Mouse (Mus musculus) midbrain, postnatal 0 days (tissue): ENCODE measurements around the gene 1700067K01Rik. TPM values are rescaled to one million over a fixed set of nuclear protein-coding genes. Genes with fewer than 3 reads are reported as not detected.

Experiments used
- ATAC-seq: fragments of 200-750 bp; cut with Nextera tagmentation; 2 replicates; pipeline ENCODE4 v1.8.0; 2017; ENCODE audit warnings: moderate number of reproducible peaks, mild to moderate bottlenecking, moderate TSS enrichment, moderate library complexity; ENCODE audit not compliant: low FRiP score
- DNase-seq: peaks from one replicate; pipeline ENCODE4 v3.0.0-alpha.2; 2015; ENCODE audit warnings: low spot score
- H3K27ac ChIP-seq: fragments of 300-500 bp; sonication (generic); 2 replicates; pipeline ENCODE4 v1.5.1; 2014; ENCODE audit warnings: low read depth, mild to moderate bottlenecking, low read length, mixed read lengths
- H3K27me3 ChIP-seq: fragments of 300-500 bp; sonication (generic); 2 replicates; pipeline ENCODE4 v1.6.1; 2014; ENCODE audit warnings: low read length, control low read depth, mixed read lengths; ENCODE audit not compliant: insufficient read depth
- H3K36me3 ChIP-seq: fragments of 300-500 bp; sonication (generic); 2 replicates; pipeline ENCODE4 v1.6.1; 2014; ENCODE audit warnings: low read length, control low read depth, mixed read lengths; ENCODE audit not compliant: insufficient read depth
- H3K4me1 ChIP-seq: fragments of 300-500 bp; sonication (generic); 2 replicates; pipeline ENCODE4 v1.6.1; 2014; ENCODE audit warnings: mild to moderate bottlenecking, control low read depth, antibody characterized with exemption, low read length, mixed read lengths; ENCODE audit not compliant: insufficient read depth
- H3K4me2 ChIP-seq: fragments of 300-500 bp; sonication (generic); 2 replicates; pipeline ENCODE4 v1.6.1; 2014; ENCODE audit warnings: low read depth, mild to moderate bottlenecking, low read length, mixed read lengths; ENCODE audit not compliant: poor library complexity, severe bottlenecking
- H3K4me3 ChIP-seq: fragments of 300-500 bp; sonication (generic); 2 replicates; pipeline ENCODE4 v1.5.1; 2014; ENCODE audit warnings: low read depth, mild to moderate bottlenecking, low read length, moderate library complexity
- H3K9ac ChIP-seq: fragments of 300-500 bp; sonication (generic); replicated peaks from 2 replicates; pipeline ENCODE4 v1.6.1; 2014; ENCODE audit warnings: mild to moderate bottlenecking, low read length, moderate library complexity, mixed read lengths; ENCODE audit not compliant: poor library complexity, severe bottlenecking
- H3K9me3 ChIP-seq: fragments of 300-500 bp; sonication (generic); 2 replicates; pipeline ENCODE4 v1.6.1; 2016; ENCODE audit warnings: low read length, control low read depth
- CTCF ChIP-seq: IDR thresholded peaks from 2 replicates; pipeline ENCODE4 v1.5.1; 2016; ENCODE audit warnings: antibody characterized with exemption, mild to moderate bottlenecking
- WGBS: fragments of 180-500 bp; shearing (Covaris S2); extraction: QIAGEN DNeasy Blood & Tissue Kit; methylation state at CpG from one replicate; pipeline ENCODE4 v1.1.7; 2014; 5-methylcytosine and 5-hydroxymethylcytosine counted together
- polyA plus RNA-seq: library from polyadenylated mRNA; unstranded; fragments of >200 nt; fragmentation: Nextera tagmentation; extraction: Ambion mirVana; gene quantifications from 2 replicates; pipeline ENCODE4 v1.2.1, GENCODE M21; 2015
- total RNA-seq: library from RNA; depleted of rRNA; stranded (reverse); fragments of >200 nt; gene quantifications from 2 replicates; pipeline ENCODE4 v1.2.3, GENCODE M21; 2014

Gene 1700067K01Rik
- total and polyA plus RNA-seq, 2 experiments from 2014 or later: 0.58 to 1.2 TPM

DNA sequence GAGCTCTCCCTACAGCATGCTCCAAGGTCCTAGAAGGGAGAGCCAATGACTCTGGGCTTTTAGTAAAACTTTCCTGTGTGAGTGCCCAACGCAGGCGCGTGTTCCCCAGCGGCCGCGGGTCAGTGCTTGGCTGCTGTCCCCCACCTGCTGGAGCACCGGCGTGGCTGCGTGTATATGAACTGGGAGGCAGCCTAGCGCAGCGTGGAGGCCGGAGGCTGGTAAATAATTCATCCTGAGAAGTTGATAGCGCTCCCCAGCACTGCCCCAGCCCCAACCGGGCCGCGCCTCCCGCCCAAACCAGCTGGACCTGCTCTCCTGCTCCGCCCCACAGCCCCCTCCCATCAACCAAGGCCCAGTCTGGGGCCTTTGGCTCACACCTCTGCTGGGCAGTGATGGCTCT lies 19.8 kb downstream of the 1700067K01Rik start, which contains the start of gene Palm3:
Gene Palm3, plus strand, starts transcription at position 376 of the 400 bp plus-strand sequence.
- no peak for TF ChIP-seq CTCF
- H3K9ac ChIP-seq: no peak within 1 kb of the TSS
- no peaks in the 10 kb centered on the region for H3K9me3 ChIP-seq
- no peak within 1 kb of the TSS for H3K27ac ChIP-seq
- DNase-seq: no peak
- 7% methylated on average over 18 of the region's 18 CpGs for WGBS
- no peaks in the 10 kb centered on the region for H3K36me3 ChIP-seq
- 0 out of 2 replicates have a peak, but pooled peaks cover 8% of the 10 kb centered on the region for H3K27me3 ChIP-seq
- no peaks in the 10 kb centered on the region for H3K4me1 ChIP-seq
- no peak within 1 kb of the TSS for H3K4me2 ChIP-seq
- ATAC-seq: no peak
- H3K4me3 ChIP-seq: no peak within 1 kb of the TSS

DNA sequence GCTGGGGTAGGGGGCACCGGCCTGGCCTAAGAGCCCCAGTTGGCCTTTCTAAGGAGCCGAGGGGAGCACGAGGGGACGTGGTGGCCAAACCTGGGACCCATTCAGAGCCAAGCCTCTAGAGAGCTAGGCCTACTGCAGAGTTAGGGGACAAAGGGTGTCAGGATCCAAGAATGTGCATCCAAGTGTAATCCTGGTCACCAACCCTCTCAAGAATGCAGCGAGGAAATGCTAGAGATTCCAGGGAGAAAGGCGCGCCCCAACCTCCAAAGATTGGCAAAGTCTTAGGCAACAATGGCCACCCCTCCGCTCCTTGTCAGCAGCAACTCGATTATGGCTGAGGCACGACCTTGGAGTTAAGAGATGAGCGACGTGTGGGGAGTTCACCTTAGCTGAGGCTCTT lies 20.3 kb downstream of the 1700067K01Rik start:
- 33% methylated on average over 12 of the region's 12 CpGs for WGBS
- Histone ChIP-seq H3K4me3 (no peak overlapping the region), H3K9ac (no peak overlapping the region), H3K9me3 (no peaks in the 10 kb centered on the region), H3K4me1 (no peaks in the 10 kb centered on the region), H3K4me2 (no peak overlapping the region), H3K27me3 (peaks cover 10% of the 10 kb centered on the region; the same call in 1 of the 2 replicates), H3K27ac (no peak overlapping the region), H3K36me3 (no peaks in the 10 kb centered on the region)
- DNase-seq (no peak), ATAC-seq (no peak)
- no peak for TF ChIP-seq CTCF

DNA sequence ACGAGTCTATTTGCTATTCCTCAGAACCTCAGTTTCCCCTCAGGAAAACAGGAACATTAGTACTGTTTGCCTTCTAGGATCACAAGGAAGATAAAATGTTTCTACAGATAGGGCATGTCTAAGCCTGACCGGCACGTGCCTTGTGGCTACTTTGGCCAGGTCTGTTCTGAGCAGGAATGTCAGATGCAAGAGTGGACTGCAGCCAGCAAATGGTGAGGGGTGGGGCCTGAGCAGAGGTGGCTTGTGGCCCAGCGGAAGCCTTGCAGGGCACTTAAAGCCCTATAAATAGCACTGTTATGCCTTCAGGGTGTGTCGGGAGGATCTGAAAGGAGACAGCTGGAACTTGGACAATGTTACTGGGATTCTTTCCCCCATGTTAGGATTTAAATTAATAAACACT lies 21.8 kb downstream of the 1700067K01Rik start:
- 53% methylated on average over 5 of the region's 5 CpGs for WGBS

DNA sequence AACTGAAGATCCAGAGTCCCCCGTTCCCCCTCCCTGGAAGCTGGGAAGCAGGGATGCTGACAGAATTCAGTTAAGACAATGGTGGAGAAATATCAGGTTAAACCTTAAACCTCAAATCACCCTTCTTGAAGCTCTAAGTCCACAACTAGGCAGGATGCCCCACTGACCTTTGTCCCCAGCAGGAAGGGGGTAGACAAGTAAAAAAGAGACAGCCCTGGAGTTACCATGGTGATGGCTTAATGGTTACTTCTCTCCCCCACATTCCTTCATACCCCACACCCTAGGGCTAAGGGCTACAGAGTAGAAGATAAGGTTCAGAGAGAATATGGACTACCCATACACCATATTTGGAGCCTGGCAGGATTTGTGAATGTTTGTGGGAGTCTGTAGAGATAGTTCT lies 22.3 kb downstream of the 1700067K01Rik start:
- Histone ChIP-seq H3K27ac (no peak overlapping the region), H3K4me2 (no peak overlapping the region), H3K9ac (no peak overlapping the region), H3K27me3 (peaks cover 27% of the 10 kb centered on the region; the same call in 1 of the 2 replicates), H3K36me3 (no peaks in the 10 kb centered on the region), H3K4me3 (no peak overlapping the region), H3K9me3 (no peaks in the 10 kb centered on the region), H3K4me1 (no peaks in the 10 kb centered on the region)
- 53% methylated on average over 1 of the region's 1 CpGs for WGBS
- TF ChIP-seq CTCF: no peak
- ATAC-seq (no peak), DNase-seq (no peak)

More for the DNA sequence above, 21.8 kb downstream of the 1700067K01Rik start:
- TF ChIP-seq CTCF: no peak
- Histone ChIP-seq H3K27me3 (peaks cover 22% of the 10 kb centered on the region; the same call in 1 of the 2 replicates), H3K4me1 (no peaks in the 10 kb centered on the region), H3K9me3 (no peaks in the 10 kb centered on the region), H3K4me3 (no peak overlapping the region), H3K9ac (no peak overlapping the region), H3K27ac (no peak overlapping the region), H3K36me3 (no peaks in the 10 kb centered on the region), H3K4me2 (no peak overlapping the region)
- DNase-seq: no peak
- no peak for ATAC-seq

DNA sequence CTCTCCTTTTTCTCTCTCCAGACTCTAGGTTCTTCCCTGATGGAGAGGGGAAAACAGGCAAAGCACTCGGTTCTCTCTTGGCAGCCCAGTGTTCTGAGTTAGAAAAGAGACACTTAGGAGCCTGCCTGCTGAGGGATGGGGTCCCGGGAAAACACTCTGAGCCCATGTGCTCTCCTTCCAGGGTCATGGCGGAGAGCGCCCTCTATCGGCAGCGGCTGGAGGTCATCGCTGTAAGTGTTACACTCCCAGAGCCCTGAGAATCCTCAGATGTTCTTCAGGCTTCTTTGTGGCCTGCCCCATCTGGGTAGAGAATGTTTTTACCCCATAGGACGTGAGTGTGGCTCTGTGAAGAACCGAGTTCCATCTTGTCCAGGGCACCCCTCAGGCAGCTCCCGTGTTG lies 22.9 kb downstream of the 1700067K01Rik start:
- TF ChIP-seq CTCF: peak; percentile 64
- Histone ChIP-seq H3K4me3 (no peak overlapping the region), H3K27me3 (peaks cover 29% of the 10 kb centered on the region; the same call in 1 of the 2 replicates), H3K4me2 (no peak overlapping the region), H3K9me3 (no peaks in the 10 kb centered on the region), H3K27ac (no peak overlapping the region), H3K4me1 (no peaks in the 10 kb centered on the region), H3K9ac (no peak overlapping the region), H3K36me3 (no peaks in the 10 kb centered on the region)
- 12% methylated on average over 10 of the region's 10 CpGs for WGBS
- DNase-seq (no peak), ATAC-seq (no peak)

DNA sequence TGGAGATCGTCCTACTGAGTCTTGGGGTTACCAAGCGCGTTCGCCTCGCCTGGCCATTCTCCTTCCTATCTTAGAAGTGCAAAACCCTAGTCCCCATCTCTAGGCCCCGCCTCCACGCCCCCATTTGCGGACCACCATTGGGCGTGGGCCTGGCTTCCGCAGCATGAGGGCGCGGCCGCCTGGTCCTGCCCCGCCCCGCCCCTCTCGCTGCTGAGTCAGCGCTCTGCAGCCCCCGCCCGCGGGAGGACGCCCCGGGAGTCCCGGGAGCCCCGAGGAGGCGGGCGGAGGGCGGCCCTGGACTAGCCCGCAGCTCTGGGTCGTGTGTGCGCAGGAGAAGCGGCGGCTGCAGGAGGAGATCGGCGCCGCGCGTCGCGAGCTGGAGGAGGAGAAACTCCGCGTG lies 24.6 kb downstream of the 1700067K01Rik start:
- Histone ChIP-seq H3K4me1 (no peaks in the 10 kb centered on the region), H3K27ac (no peak overlapping the region)

More for the DNA sequence above, 24.6 kb downstream of the 1700067K01Rik start:
- no peak for TF ChIP-seq CTCF
- Histone ChIP-seq H3K9ac (peak overlapping the region; percentile 77), H3K9me3 (no peaks in the 10 kb centered on the region), H3K4me2 (peak overlapping the region; percentile 91), H3K27me3 (peaks cover 29% of the 10 kb centered on the region; the same call in 1 of the 2 replicates), H3K4me3 (peak overlapping the region; percentile 57), H3K36me3 (no peaks in the 10 kb centered on the region)
- peak; percentile 55 for DNase-seq
- peak; percentile 42 for ATAC-seq
- under 1% methylated on average over 36 of the region's 41 CpGs for WGBS
